Mouse (Mus musculus) kidney, embryonic 15.5 days (tissue): Measurements from ENCODE around the gene Pde8a. TPM values are rescaled to one million over a fixed set of nuclear protein-coding genes. Genes with fewer than 3 reads are reported as not detected.
"Not testable (repeated sequence)": the region's sequence is repeated elsewhere in the genome, so short reads cannot be mapped to it uniquely, and the experiment has no call there.

Experiments used
- ATAC-seq: fragments of 200-750 bp; cut with Nextera tagmentation; replicated peaks from 2 replicates; pipeline ENCODE4 v1.8.0; 2017; ENCODE audit warnings: moderate TSS enrichment; ENCODE audit not compliant: low FRiP score
- H3K27ac ChIP-seq: fragments of 300-500 bp; sonication (generic); 2 replicates; pipeline ENCODE4 v1.5.1; 2015; ENCODE audit warnings: mild to moderate bottlenecking, inconsistent platforms
- H3K27me3 ChIP-seq: fragments of 300-500 bp; sonication (generic); 2 replicates; pipeline ENCODE4 v1.6.1; 2015; ENCODE audit warnings: inconsistent platforms
- H3K36me3 ChIP-seq: fragments of 300-500 bp; sonication (generic); 2 replicates; pipeline ENCODE4 v1.6.1; 2015; ENCODE audit warnings: inconsistent platforms
- H3K4me1 ChIP-seq: fragments of 300-500 bp; sonication (generic); 2 replicates; pipeline ENCODE4 v1.6.1; 2015; ENCODE audit warnings: inconsistent platforms
- H3K4me2 ChIP-seq: fragments of 300-500 bp; sonication (generic); 2 replicates; pipeline ENCODE4 v1.6.1; 2015; ENCODE audit warnings: moderate library complexity, mild to moderate bottlenecking, inconsistent platforms
- H3K4me3 ChIP-seq: fragments of 300-500 bp; sonication (generic); replicated peaks from 2 replicates; pipeline ENCODE4 v1.5.1; 2015; ENCODE audit warnings: mild to moderate bottlenecking, inconsistent platforms
- H3K9ac ChIP-seq: fragments of 300-500 bp; sonication (generic); 2 replicates; pipeline ENCODE4 v1.6.1; 2015; ENCODE audit warnings: mild to moderate bottlenecking, inconsistent platforms
- H3K9me3 ChIP-seq: fragments of 300-500 bp; sonication (generic); replicated peaks from 2 replicates; pipeline ENCODE4 v1.6.1; 2016; ENCODE audit warnings: inconsistent platforms
- WGBS: fragments of 180-500 bp; shearing (Covaris S2); methylation state at CpG from one replicate; pipeline ENCODE4 v1.1.7; 2015; ENCODE audit warnings: mixed read lengths; 5-methylcytosine and 5-hydroxymethylcytosine counted together
- polyA plus RNA-seq: library from polyadenylated mRNA; unstranded; fragments of >200 nt; fragmentation: Nextera tagmentation; extraction: Ambion mirVana; gene quantifications from 2 replicates; pipeline ENCODE4 v1.2.1, GENCODE M21; 2015

The Pde8a gene
- polyA plus RNA-seq, 1 experiment from 2014 or later = 5.7 TPM

DNA sequence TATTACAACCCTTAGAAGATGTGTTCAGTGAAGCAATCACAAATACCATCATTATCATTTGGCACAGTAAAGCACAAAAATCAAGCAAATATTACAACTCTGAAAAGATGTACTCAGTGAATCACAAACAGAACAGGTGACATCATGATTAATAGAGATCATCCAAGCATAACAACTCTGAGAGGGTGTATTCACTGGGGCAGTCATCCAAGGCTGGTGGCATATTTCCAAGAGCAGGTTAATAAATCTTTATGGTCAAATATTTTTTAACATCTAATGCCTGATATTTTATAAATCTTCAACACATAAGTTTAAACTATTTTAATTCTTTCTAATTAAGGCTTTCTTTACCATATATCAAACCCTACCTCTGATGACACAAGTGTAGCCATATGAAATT is 27.4 kb upstream of the Pde8a start:
- H3K4me2 ChIP-seq, ATAC-seq, H3K4me3 ChIP-seq: not testable (repeated sequence)

DNA sequence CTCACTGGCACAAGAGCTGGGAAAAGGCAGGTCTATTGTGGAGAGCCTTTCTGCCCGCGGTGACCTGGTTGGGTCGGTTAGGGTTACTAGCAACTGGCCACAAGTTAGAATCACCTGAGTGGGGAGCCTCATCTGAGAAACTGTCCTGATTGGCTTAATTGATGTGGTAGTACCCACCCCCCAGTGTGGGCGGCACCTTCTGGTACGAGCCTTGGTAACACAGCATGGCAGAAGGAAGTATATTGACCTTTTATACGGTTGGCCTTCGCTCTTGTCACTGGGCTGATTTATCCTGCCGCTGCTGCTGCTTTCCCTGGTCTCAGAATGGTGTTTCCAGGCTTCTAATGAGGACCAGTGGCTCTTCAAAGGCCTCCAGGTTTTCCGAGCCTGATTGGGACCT is 24.2 kb upstream of the Pde8a start:
- H3K4me2 ChIP-seq = no peak overlapping the region
- 53% methylated on average over 9 of the region's 9 CpGs for WGBS
- no peaks in the 10 kb centered on the region for H3K36me3 ChIP-seq
- no peaks in the 10 kb centered on the region for H3K9me3 ChIP-seq
- 0 out of 2 replicates have a peak, but pooled peaks cover 3% of the 10 kb centered on the region for H3K4me1 ChIP-seq
- no peak overlapping the region for H3K9ac ChIP-seq
- no peak overlapping the region for H3K4me3 ChIP-seq
- ATAC-seq = no peak
- no peak overlapping the region for H3K27ac ChIP-seq
- H3K27me3 ChIP-seq = no peaks in the 10 kb centered on the region

More for the DNA sequence above, 27.4 kb upstream of the Pde8a start:
- H3K27me3 ChIP-seq, H3K27ac ChIP-seq, H3K4me1 ChIP-seq, H3K9me3 ChIP-seq, H3K9ac ChIP-seq, H3K36me3 ChIP-seq: not testable (repeated sequence)

DNA sequence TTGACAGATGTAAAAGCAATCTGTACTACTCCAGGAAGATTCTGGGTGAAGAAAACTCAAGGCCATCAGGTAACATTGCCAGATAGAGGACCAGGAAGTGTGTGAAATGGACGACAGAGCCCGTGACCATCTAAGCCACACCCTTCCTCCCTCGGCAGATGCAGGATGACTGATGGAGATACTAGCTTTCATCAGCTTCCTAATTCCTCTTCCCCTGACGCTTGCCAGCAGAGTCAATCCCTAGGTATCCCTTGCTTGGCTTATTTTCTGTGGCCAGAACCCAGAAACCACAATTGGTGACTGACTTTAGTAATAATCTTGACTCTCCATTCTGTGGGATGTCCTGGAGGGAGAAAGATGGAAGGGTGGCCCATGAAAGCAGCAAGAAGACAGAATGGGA is 17.9 kb upstream of the Pde8a start:
- Histone ChIP-seq H3K9me3 (no peaks in the 10 kb centered on the region), H3K9ac (no peak overlapping the region), H3K27me3 (no peaks in the 10 kb centered on the region), H3K27ac (no peak overlapping the region), H3K4me2 (no peak overlapping the region), H3K4me3 (no peak overlapping the region), H3K36me3 (no peaks in the 10 kb centered on the region), H3K4me1 (peaks cover 13% of the 10 kb centered on the region)
- WGBS = 62% methylated on average over 4 of the region's 4 CpGs
- ATAC-seq = no peak

DNA sequence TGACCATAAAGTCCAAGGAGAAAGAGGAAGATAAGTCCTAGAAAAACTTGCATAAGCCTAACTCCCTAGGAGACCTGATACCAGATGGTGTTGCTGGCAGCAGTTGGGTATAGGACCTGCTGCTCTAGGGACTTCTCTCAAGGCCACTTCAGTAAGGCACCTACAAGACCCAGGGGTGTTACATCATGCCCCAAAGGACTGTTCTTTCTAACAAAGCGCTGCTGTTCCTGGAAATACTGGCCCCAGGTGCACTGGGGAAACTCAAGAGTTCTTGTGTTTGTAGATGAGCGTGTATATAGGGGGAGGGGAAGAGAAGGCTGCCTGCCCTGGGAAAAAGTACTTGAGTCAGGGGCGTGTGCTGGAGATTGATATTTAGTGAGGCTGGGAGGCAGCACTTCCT is 16.6 kb upstream of the Pde8a start:
- Histone ChIP-seq H3K36me3 (no peaks in the 10 kb centered on the region), H3K4me2 (no peak overlapping the region), H3K9ac (no peak overlapping the region), H3K9me3 (no peaks in the 10 kb centered on the region), H3K27ac (no peak overlapping the region), H3K4me1 (peaks cover 13% of the 10 kb centered on the region), H3K4me3 (no peak overlapping the region), H3K27me3 (no peaks in the 10 kb centered on the region)
- no peak for ATAC-seq
- WGBS = 72% methylated on average over 3 of the region's 3 CpGs

DNA sequence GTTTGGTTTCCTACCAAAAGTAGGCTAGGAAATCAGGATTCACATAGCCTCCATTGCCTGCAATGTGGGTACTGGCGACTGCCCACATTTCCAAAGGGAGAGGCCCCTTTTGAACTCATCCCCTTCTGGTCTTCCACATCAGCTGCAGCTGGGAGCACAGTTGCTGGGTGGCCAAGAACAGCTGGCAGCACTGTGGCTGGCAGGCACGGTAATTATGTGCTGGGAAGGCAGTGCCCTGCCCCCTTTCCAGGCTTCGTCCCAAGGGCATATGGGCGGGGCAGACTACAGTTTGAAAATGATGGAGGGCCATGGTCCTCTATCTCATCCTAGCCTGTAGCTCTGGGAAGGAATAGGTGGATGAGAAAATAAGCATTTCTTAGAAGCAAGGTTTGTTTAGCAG is 14.9 kb upstream of the Pde8a start:
- Histone ChIP-seq H3K9me3 (no peaks in the 10 kb centered on the region), H3K27ac (peak overlapping the region; percentile 54; the same call in 1 of the 2 replicates), H3K36me3 (no peaks in the 10 kb centered on the region), H3K4me1 (peaks cover 19% of the 10 kb centered on the region), H3K27me3 (no peaks in the 10 kb centered on the region), H3K4me2 (peak overlapping the region; percentile 6; the same call in 1 of the 2 replicates), H3K4me3 (no peak overlapping the region), H3K9ac (no peak overlapping the region)
- 0 out of 2 replicates have a peak, but pooled peaks have one; percentile 38 for ATAC-seq
- 20% methylated on average over 4 of the region's 4 CpGs for WGBS

DNA sequence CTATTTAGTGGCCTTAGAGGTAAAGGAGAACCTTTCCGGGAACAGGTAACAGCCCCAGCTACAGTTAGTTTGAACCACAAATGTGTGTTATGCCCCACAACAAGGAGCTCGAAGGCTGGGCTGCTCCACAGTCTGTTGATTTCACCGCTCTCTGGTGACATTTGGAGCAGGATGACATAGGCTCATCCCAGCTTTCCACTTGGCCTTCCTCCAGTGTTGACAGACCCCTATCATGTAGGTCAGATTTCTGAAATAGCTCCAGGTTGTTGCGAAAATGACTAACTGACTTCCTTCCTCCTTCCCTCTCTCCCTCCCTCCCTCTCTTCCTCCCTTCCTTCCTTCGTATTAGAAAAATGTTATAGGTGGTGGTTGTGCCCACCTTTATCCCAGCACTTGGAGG is 14.3 kb upstream of the Pde8a start:
- 36% methylated on average over 5 of the region's 5 CpGs for WGBS
- Histone ChIP-seq H3K9me3 (no peaks in the 10 kb centered on the region), H3K4me1 (peaks cover 19% of the 10 kb centered on the region), H3K9ac (no peak overlapping the region), H3K27ac (peak overlapping the region; percentile 54; the same call in 1 of the 2 replicates), H3K36me3 (no peaks in the 10 kb centered on the region), H3K27me3 (no peaks in the 10 kb centered on the region), H3K4me3 (no peak overlapping the region), H3K4me2 (peak overlapping the region; percentile 6; the same call in 1 of the 2 replicates)
- no peak for ATAC-seq

DNA sequence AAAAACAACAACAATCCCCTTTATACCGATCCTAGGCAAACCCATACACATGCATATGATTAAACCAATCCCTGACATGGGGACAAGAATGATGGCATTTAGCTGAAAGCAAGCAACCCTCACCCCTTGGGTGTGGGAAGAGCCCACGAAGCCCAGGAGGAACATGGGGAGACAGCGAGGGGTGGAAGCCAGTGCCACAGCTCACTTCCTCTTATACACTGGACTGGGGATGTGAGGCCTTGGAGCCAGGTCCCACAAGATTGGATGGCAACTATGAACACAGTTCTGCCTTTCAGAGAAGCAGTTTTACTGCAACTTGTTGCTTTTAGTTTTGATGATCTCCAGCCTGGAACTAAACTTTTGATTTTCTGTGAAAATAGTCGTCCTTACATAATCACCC is 13.6 kb upstream of the Pde8a start:
- peaks cover 19% of the 10 kb centered on the region for H3K4me1 ChIP-seq
- 45% methylated on average over 4 of the region's 4 CpGs for WGBS
- H3K9me3 ChIP-seq = no peaks in the 10 kb centered on the region
- ATAC-seq = no peak
- H3K27me3 ChIP-seq = no peaks in the 10 kb centered on the region
- no peak overlapping the region for H3K4me3 ChIP-seq
- no peaks in the 10 kb centered on the region for H3K36me3 ChIP-seq
- no peak overlapping the region for H3K4me2 ChIP-seq
- no peak overlapping the region for H3K9ac ChIP-seq
- no peak overlapping the region for H3K27ac ChIP-seq

DNA sequence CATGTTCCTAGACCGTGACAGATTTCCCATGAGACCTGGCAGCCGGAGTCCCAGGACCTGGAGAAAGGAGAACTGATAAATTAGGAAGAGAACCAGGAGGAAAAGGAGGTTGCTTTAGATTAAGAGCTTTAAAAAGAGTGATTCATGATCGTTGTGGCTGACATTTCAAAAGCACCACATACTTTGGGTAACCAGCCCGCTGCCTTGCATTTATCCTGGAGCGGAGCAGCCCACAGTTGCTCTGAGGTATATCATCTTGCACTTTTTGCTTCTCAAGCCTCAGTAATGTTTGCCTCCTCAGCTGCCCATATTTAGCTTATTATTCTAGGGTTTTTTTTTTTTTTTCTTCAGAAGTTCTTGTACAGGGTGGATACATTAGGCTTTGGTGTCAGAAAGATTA is 11.0 kb upstream of the Pde8a start:
- WGBS = 22% methylated on average over 5 of the region's 5 CpGs
- Histone ChIP-seq H3K27me3 (no peaks in the 10 kb centered on the region), H3K4me2 (no peak overlapping the region), H3K4me1 (peaks cover 19% of the 10 kb centered on the region), H3K36me3 (no peaks in the 10 kb centered on the region), H3K27ac (no peak overlapping the region), H3K9ac (no peak overlapping the region), H3K4me3 (no peak overlapping the region), H3K9me3 (no peaks in the 10 kb centered on the region)
- ATAC-seq = no peak

DNA sequence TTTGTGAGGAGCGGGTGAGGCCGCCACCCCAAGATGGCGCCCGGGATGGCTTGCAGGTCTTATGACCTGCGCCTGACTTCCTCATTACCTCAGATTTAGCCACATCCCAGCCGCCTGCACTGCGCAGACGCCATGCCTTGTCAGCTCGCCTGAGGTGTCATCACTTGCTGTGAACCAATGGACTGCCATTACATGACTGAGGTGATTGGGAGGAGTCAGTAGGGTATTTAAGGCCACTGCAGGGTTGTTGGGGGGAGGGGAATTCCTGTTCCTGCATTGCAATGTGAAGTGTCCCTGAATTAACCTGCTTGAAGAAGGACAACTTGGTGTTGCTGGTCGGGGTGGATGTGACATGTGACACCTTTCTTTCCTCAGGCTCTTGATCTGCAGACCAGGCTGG is 9.8 kb upstream of the Pde8a start:
- not testable (repeated sequence) for H3K27ac ChIP-seq, H3K9me3 ChIP-seq, H3K9ac ChIP-seq, H3K36me3 ChIP-seq, ATAC-seq, H3K4me3 ChIP-seq, H3K4me2 ChIP-seq, H3K27me3 ChIP-seq
- H3K4me1 ChIP-seq = peaks cover 14% of the 10 kb centered on the region
- WGBS = 87% methylated on average over 10 of the region's 10 CpGs

DNA sequence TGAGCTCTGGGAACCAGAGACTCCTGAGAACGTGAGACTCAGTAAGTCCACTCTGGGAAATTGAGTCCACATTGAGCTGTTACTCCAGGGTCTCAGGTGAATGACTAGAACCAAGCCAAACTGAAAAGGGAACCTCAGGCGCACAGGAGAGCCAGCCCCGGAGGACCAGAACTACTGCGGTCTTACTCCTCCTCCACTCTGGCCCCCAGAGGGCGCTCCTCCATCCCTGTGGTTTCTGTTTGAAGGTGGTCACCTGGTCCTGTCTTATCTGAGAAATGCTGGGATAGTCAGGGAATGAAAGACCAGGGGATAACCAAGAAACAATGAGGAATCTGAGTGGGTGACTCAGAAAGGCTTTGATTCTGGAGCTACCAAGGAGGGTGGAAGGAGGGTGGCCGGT is 4.5 kb upstream of the Pde8a start:
- Histone ChIP-seq H3K27me3 (peaks cover 43% of the 10 kb centered on the region), H3K36me3 (no peaks in the 10 kb centered on the region), H3K9ac (no peak overlapping the region), H3K9me3 (no peaks in the 10 kb centered on the region), H3K4me2 (no peak overlapping the region), H3K4me3 (no peak overlapping the region), H3K27ac (no peak overlapping the region), H3K4me1 (peaks cover 32% of the 10 kb centered on the region)
- WGBS = 19% methylated on average over 6 of the region's 6 CpGs
- ATAC-seq = no peak

DNA sequence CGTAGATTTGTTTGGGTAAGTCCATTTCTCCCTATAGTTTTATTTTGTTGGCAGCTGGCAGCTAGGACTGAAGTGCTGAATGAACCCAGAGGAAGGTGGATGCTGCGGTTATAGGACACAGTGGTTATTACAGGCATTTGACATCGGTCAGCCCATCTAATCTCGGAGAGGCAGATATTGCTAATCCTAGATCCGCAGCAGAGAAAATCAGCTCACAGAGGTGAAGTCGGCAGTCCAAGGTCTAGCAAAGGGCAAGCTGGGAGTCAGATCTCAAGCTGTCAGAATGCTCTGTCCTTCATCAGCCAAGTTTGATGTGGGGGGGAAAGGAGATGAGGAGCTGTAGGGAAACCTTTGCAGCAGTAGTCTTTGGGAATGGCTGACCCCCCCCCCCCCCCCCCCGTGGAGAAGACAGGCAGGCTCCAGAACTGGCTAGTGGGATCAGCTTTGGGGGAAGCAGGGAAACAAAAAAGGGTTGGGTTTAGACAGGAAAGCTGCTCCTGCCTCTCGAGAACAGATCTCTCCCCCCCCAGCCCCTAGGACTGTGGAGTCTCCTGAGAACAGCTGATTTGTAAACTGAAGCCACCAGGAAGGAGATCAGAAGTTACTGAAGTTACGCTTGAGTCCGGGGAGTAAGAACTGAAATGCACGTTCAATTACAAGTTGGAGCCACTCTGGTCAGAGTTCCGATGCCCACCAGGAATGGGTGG is 3.3 kb upstream of the Pde8a start:
- 50% methylated on average over 12 of the region's 12 CpGs for WGBS
- ATAC-seq = no peak
- H3K27me3 ChIP-seq = peaks cover 54% of the 10 kb centered on the region

DNA sequence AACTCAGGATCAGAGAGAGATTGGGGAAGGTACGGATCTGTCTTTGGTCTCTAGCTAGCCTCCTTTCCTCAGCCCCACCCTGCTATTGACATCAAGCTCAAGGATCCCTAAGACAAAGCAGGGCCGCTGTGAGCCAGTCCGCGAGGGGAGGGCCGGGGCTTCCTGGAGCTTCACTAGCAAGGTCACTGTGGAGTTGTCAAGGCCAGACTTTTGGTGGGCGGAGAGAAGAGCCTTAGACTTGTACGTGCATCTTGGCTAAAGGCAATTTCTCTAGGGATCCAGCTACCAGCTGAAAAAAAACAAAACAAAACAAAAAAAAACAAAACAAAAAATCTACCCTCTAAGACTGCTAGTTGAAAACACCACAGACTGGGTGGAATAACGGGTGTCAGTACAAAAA is 1.6 kb upstream of the Pde8a start:
- H3K27ac ChIP-seq = peak overlapping the region; percentile 86; the same call in 1 of the 2 replicates
- H3K9ac ChIP-seq = no peak overlapping the region
- no peaks in the 10 kb centered on the region for H3K9me3 ChIP-seq
- 6% methylated on average over 8 of the region's 8 CpGs for WGBS
- peak overlapping the region; percentile 85 for H3K4me2 ChIP-seq
- no peaks in the 10 kb centered on the region for H3K36me3 ChIP-seq
- H3K4me1 ChIP-seq = peaks cover 45% of the 10 kb centered on the region
- no peak for ATAC-seq
- peak overlapping the region; percentile 61 for H3K4me3 ChIP-seq
- H3K27me3 ChIP-seq = peaks cover 62% of the 10 kb centered on the region

More for the DNA sequence above, 3.3 kb upstream of the Pde8a start:
- H3K4me3 ChIP-seq = no peak overlapping the region
- no peak overlapping the region for H3K4me2 ChIP-seq
- H3K9me3 ChIP-seq = no peaks in the 10 kb centered on the region
- H3K4me1 ChIP-seq = peaks cover 41% of the 10 kb centered on the region
- no peaks in the 10 kb centered on the region for H3K36me3 ChIP-seq
- no peak overlapping the region for H3K27ac ChIP-seq
- H3K9ac ChIP-seq = no peak overlapping the region

DNA sequence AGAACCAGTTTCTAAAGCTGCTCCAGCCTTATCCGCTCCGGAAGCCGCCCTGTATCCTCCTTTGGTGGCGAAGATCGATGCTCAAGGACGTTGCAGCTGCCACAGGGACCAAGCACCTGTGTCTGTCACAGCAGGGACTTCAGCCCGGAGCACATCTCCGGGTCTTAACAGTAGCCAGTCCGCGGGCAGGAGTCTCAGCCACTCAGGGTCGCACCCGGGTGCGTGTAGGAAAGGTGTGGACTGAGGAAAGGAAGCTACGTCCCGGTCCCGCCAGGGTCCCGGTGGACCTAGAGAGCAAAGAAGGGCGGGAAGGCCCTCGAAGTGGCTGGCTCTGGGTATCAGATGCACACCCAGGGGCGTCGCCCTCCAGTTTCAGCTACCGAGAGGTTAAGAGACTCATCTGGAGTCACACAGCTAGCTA is 1.1 kb upstream of the Pde8a start:
- Histone ChIP-seq H3K27me3 (peaks cover 62% of the 10 kb centered on the region), H3K9me3 (no peaks in the 10 kb centered on the region), H3K9ac (peak overlapping the region; percentile 48), H3K4me2 (peak overlapping the region; percentile 85), H3K4me3 (peak overlapping the region; percentile 61), H3K36me3 (no peaks in the 10 kb centered on the region), H3K4me1 (peaks cover 45% of the 10 kb centered on the region), H3K27ac (peak overlapping the region; percentile 86)
- WGBS = 1% methylated on average over 22 of the region's 22 CpGs
- ATAC-seq = peak; percentile 44
